Mouse (Mus musculus) subcutaneous adipose tissue, adult 2 months (tissue): ENCODE results near the gene Treml1. TPM values are rescaled to one million over a fixed set of nuclear protein-coding genes. Genes with fewer than 3 reads are reported as not detected.

ENCODE experiments used
- polyA plus RNA-seq: library from polyadenylated mRNA; depleted of rRNA; stranded (reverse); fragments of >200 nt; gene quantifications from 2 replicates; pipeline ENCODE4 v1.2.3, GENCODE M21; 2012; ENCODE audit warnings: low replicate concordance; rRNA removed

The Treml1 gene
- 0.19 and 3.2 TPM in 2 replicates for polyA plus RNA-seq

GRCm38 (mm10) chr17:48359616-48360015 lies at the start of gene Treml1:
Gene Treml1, plus strand, starts transcription at chr17:48359916.

GRCm38 (mm10) chr17:48315905-48316579 lies 43.7 kb upstream of the Treml1 start, which contains the start of gene B430306N03Rik:
Gene B430306N03Rik, plus strand, starts transcription at chr17:48316141.

GRCm38 (mm10) chr17:48346231-48346630 lies 13.5 kb upstream of the Treml1 start, which contains the start of gene Trem2:
Gene Trem2, plus strand, starts transcription at chr17:48346401.

GRCm38 (mm10) chr17:48409380-48410298 lies 49.9 kb downstream of the Treml1 start, which contains the start of the genes Nfya and Oard1:
Gene Nfya, minus strand, starts transcription at chr17:48409906.
Gene Oard1, plus strand, starts transcription at chr17:48410014.

Other genes starting within 250 kb of the Treml1 start
- 0.11 and 0.50 TPM in 2 replicates for gene 9830107B12Rik, start 213.6 kb upstream of the Treml1 start, polyA plus RNA-seq
- gene A530064D06Rik, start 192.6 kb upstream of the Treml1 start, polyA plus RNA-seq = 0.75 and 1.6 TPM in 2 replicates
- 0.09 TPM in 2 replicates for gene Trem1, start 127.1 kb upstream of the Treml1 start, polyA plus RNA-seq
- gene Trem3, start 112.1 kb upstream of the Treml1 start, polyA plus RNA-seq = 0.16 and 0.21 TPM in 2 replicates
- 0.95 and 1.7 TPM in 2 replicates for gene Treml4, start 95.6 kb upstream of the Treml1 start, polyA plus RNA-seq
- 0.53 and 2.3 TPM in 2 replicates for gene Treml2, start 60.4 kb upstream of the Treml1 start, polyA plus RNA-seq
- 0.70 and 2.8 TPM in 2 replicates for gene B430306N03Rik, start 43.8 kb upstream of the Treml1 start, polyA plus RNA-seq
- gene Trem2, start 13.5 kb upstream of the Treml1 start, polyA plus RNA-seq = 35.0 and 94.7 TPM in 2 replicates
- gene Nfya, start 50.0 kb downstream of the Treml1 start, polyA plus RNA-seq = 56.0 and 113 TPM in 2 replicates
- gene Oard1, start 50.1 kb downstream of the Treml1 start, polyA plus RNA-seq = 8.4 and 9.1 TPM in 2 replicates
- gene Apobec2, start 73.0 kb downstream of the Treml1 start, polyA plus RNA-seq = not detected in 2 replicates
- gene Tspo2, start 91.6 kb downstream of the Treml1 start, polyA plus RNA-seq = 0.41 TPM in 1 of 2 replicates, not detected in the other
- gene Unc5cl, start 95.0 kb downstream of the Treml1 start, polyA plus RNA-seq = 0.11 and 2.5 TPM in 2 replicates